Mouse (Mus musculus) right cerebral cortex, postnatal 36 days (tissue): Measurements from ENCODE around the gene Foxo4.

Experiments
- DNase-seq, 2 experiments: peaks; one replicate each; pipeline ENCODE4 v3.0.0; 2022; ENCODE audit warnings: low spot score in 2 of 2, mixed read lengths in 1 of 2

Foxo4 gene

DNA sequence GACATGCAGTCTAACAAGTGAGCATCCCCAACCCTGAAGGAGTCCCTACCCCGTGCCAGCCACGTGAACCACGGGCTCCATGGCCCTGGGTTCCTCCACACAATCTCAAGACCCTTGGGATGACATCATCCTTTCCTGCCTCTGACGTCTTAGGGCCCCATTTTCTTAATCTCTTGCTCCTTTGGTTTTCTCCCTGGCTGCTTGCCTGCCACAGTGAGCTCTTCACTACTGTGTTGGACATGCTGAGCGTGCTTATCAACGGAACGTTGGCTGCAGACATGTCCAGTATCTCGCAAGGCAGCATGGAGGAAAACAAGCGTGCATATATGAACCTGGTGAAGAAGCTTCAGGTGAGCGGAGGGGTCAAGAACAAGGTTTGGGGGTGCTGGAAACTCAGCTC lies 35.8 kb downstream of the Foxo4 start:
- no peak for DNase-seq

DNA sequence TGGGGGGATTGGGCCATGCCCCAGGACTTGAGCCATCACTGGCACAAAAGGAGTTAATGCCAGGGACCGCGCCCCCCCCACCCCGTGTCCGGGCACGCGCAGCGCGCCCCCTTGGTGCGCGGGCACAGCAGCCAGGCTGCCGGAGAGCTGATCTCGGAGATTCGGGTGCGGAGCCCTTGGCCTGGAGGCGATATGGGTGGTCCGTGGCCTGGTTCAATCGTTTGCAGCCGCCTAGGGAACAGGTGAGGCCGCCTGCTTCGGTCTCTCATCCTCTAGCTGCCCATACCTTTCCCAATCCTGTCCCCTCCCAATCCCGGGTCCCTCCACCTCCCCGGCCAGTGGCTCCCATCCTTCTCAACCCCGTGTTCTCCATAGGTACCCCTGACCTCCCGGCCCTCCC lies 44.7 kb downstream of the Foxo4 start, which contains the start of gene Nlgn3:
TSS of gene Nlgn3 (plus strand) at position 114 of the 400 bp plus-strand sequence.
- DNase-seq, result no peak

DNA sequence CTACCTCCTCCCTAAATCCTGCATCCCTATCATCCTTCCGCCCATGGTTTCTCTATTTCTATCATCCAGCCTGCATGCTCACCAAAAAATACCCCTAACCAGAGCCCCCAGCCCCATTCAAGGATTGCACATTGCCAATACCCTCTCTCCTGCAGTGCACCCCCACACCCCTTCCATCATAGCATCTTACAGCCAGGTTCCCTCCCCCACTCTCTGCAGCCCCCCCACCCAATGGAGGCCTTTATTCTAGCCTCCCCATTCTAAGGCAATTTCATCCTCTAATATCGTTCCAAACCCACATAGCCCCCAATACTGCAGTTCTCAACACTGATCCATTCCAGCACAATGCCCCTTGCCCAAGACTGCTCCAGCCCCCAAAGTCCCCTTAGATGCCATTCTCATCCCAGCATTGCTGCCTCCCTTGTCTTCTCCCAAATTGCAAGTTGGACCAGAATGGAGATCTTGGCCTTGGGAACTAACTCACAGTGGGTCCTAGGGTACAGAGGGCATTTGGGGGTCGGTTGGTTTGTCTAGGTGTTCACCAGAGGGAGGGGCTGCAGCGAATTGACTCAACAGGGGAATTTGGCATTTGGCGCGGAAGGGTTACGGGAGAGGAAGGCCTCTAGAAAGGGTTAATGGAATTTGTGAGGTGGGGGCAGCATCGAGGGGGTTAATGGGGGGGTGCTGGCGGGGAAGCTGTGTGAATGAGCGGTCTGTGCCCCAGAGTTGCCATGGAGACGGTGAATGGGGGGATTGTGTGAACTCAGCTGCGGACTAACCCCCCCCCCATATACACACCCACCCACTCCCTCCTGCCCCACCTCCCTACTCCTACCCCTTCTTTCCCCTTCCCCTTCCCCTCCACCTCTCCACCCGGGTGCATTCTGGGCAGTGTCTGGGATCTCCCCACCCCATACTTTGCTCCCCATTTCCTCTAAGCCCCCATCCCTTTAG lies 45.4 kb downstream of the Foxo4 start:
- DNase-seq, result no peak

DNA sequence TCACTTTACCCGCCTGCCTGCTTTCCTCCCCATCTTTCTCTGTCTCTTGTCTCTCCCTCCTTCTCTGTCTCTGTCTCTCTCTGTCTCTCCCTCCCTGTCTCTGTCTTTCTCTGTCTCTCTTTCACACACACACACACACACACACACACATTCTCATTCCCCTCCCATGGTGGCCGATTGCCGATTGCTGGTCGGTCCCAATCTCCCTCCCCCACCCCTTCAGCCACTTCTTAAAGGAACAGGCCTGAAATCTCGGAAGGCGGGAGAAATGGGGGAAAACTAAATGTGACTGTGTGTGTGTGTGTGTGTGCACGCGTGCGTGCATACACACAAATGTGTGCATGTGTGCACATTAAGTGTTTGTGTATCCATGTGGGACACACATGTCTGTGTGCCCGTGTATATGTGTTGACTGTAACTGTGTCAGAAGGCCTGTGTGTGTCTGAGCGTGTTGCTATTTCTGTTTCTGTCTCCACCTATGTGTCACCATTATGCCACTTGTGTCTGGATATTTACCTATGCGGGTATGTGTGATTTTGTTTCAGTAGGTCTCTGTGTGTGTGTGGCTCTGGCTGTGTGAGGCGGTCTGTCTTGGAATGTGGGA lies 46.2 kb downstream of the Foxo4 start:
- DNase-seq, result no peak

DNA sequence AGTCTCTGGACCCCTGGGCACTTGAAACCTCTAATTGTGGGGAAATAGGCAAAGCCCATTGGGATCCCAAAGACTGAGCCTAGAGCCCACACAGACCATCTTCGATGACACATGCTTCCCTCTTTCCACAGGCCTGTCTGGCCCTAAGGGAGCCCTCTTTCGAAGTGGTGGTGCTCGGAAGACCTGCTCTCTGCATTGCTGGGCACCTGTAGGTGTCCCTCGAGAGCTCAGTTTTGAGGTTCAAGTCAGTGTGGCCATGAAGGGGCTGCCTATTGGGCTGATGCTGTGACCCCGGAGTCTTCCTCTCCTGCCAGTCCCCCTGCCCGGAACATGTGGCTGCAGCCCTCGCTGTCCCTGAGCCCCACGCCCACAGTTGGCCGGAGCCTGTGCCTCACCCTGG lies 47.3 kb downstream of the Foxo4 start:
- no peak for DNase-seq

DNA sequence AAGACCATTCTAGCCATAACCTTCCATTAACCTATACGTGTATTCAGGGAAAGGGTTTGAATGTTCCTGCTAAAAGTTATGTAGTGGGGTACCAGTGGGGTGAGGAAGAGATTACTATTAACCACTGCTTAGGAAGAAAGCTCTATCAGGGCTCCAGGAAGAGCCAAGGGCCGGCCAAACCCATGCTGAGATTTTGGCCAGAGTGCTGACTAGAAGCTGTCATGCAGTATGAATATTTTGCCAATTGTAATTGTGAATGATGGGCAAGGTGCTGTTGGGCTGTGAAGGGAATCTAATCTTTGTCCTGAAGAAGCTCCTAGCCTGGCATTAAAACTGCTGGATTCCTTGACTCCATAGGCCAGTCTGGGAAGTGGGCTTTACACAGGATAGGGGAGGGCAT lies 50.3 kb downstream of the Foxo4 start:
- DNase-seq, result no peak

DNA sequence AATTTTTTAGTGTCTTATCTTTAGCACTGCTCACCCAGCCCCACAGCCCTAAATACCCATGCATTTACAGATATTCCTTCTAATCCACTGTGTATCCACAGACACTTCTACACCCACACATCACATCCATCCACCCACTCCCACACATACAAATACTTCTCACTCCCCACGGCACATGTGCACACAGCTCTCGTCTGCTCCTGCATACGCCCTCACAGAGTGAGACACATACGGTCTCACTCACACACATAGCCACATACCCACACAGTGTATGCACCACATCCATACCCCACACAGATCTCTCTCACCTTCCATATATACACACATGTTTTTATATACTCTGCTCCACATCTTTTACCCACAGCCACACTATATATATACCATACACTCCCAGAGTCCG lies 55.0 kb downstream of the Foxo4 start:
- DNase-seq, result peak; percentile 36 to 55
